Mouse (Mus musculus) brown adipose tissue, adult 24 weeks (tissue): ENCODE data around the gene E2f1. TPM values are rescaled to one million over a fixed set of nuclear protein-coding genes. Genes with fewer than 3 reads are reported as not detected.

Experiments
- H3K27ac ChIP-seq: fragments of 200-500 bp; replicated peaks from 2 replicates; pipeline ENCODE4 v1.5.1; 2012; ENCODE audit warnings: low read depth, mild to moderate bottlenecking, low read length
- H3K4me1 ChIP-seq: fragments of 200-500 bp; 2 replicates; pipeline ENCODE4 v1.6.1; 2012; ENCODE audit warnings: low read length, mixed read lengths; ENCODE audit not compliant: control insufficient read depth, insufficient read depth, insufficient read length
- H3K4me3 ChIP-seq: fragments of 200-500 bp; 2 replicates; pipeline ENCODE4 v1.5.1; 2012; ENCODE audit warnings: low read depth, mild to moderate bottlenecking, low read length, moderate library complexity; ENCODE audit not compliant: insufficient read depth
- polyA plus RNA-seq: library from polyadenylated mRNA; stranded (reverse); fragments of >200 nt; gene quantifications from 2 replicates; pipeline ENCODE4 v1.2.4, GENCODE M21; 2012; ENCODE audit not compliant: missing spikeins, insufficient read depth, insufficient read length

The E2f1 gene
- 0.63 and 1.3 TPM in 2 replicates for polyA plus RNA-seq

DNA sequence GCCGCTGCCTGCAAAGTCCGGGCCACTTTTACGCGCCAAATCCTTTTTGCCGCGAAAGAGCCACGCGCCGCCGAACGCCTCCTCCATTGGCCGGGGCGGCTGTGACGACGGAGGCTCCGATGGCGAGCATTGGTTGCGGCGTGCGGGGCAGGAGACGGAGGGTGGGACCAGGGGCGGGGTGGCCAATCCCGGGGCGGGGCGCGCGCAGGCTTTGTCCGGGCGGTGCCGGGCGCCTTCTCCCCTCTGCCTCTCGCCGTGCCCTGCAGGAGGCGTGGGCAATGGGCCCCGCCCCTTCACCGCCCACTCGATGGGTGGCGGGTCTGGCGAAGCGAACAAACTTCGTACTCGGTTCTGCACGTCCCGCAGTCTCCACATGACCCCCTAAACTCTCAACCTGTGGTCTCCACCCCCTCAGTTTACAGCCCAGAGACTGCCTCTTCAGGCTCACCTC is at the start of gene E2f1:
Gene E2f1 (minus strand): TSS at position 57 of the 451 bp plus-strand sequence.
- H3K4me3 ChIP-seq, result peak within 1 kb of the TSS; percentile 66
- peaks cover 10% of the 10 kb centered on the region; the same call in 1 of the 2 replicates for H3K4me1 ChIP-seq
- H3K27ac ChIP-seq, result peak within 1 kb of the TSS; percentile 74

DNA sequence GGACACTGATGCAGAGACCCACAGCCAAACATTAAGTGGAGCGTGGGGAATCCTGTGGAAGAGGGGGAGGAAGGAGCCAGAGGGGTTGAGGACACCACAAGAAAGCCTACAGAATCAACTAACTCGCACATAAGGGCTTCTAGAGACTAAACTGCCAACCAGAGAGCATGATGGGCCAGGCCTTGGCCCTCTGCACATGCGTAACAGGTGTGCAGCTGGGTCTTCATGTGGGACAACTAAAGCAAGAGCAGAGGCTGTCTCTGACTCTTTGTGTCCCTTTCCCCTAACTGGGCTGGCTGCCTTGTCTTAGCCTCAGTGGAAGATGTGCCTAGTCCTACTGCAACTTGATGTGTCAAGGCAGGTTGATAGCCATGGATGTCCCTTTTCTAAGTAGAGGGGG is 47.4 kb upstream of the E2f1 start:
- peaks cover 8% of the 10 kb centered on the region for H3K4me1 ChIP-seq
- H3K27ac ChIP-seq, result no peak overlapping the region
- H3K4me3 ChIP-seq, result no peak overlapping the region

DNA sequence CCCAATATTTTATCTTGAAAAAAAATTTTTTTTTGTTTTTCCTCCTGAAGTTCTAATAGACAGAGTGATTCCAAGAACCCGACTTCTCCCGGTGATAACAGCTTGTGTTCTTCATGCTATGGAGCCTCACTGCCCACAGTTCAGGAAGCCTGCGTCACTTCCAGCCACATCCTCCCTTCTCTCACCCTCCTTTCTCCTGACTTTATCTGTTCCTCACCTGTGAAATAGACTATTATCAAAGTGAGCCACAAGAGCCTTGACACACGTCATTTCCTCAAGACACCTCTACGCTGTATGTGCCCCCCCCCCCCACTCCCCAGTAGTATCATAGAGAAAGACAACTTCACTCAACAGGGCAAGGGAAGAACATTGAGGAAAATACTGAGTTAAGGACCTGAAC is 46.0 kb upstream of the E2f1 start:
- Histone ChIP-seq H3K4me3 (no peak overlapping the region), H3K4me1 (peaks cover 5% of the 10 kb centered on the region), H3K27ac (peak overlapping the region; percentile 56)

DNA sequence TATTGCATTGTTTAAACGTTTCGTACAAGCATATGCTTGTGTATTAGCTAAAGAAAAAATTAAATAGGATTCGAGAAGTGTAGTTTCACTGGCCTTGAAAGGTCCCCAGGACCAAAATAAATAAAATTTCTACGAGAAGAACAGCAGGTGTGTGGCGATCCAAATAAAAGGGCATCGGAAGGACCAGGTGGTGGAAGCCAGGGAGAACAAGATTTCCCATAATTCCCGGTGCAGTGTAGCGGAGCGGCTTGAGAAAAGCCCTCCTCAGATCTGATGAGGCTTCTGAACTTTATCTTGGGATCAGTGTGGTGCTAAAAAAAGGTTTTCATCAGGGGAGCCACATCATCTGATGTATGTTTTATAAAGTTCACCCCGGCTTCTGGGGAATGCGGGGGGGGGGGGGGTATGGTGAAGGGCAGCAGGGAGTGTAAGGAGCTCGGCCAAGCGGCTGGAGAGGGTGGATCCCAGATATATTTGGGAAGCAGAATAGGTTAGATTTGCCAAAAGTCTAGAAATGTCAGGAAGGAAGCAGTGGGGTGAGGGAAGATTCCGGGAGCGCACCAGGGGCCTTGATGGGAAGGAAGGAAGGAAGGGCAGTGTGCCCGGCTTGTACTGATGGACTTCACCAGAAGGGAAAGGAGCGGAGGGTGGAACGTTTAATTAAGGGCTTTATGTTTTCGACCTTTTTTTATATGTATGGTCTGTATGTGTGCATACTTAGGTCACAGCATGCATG is 45.3 kb upstream of the E2f1 start:
- H3K4me1 ChIP-seq, result peaks cover 5% of the 10 kb centered on the region
- peak overlapping the region; percentile 29 for H3K4me3 ChIP-seq
- peak overlapping the region; percentile 66 for H3K27ac ChIP-seq

- Histone ChIP-seq H3K27ac (peak within 1 kb of the TSS; percentile 87), H3K4me3 (peak within 1 kb of the TSS; percentile 68), H3K4me1 (peaks cover 7% of the 10 kb centered on the region)
Measured at GRCm38 (mm10) chr2:154613118-154614115, 43.7 kb upstream of the E2f1 start, which contains the start of the genes Zfp341 and 4930519P11Rik. Gene Zfp341, plus strand, starts transcription at chr2:154613297. Gene 4930519P11Rik, minus strand, starts transcription at chr2:154613437.

GRCm38 (mm10) chr2:154609050-154609767 is 39.5 kb upstream of the E2f1 start:
- peaks cover 4% of the 10 kb centered on the region; the same call in 1 of the 2 replicates for H3K4me1 ChIP-seq
- H3K4me3 ChIP-seq, result no peak overlapping the region
- H3K27ac ChIP-seq, result no peak overlapping the region

DNA sequence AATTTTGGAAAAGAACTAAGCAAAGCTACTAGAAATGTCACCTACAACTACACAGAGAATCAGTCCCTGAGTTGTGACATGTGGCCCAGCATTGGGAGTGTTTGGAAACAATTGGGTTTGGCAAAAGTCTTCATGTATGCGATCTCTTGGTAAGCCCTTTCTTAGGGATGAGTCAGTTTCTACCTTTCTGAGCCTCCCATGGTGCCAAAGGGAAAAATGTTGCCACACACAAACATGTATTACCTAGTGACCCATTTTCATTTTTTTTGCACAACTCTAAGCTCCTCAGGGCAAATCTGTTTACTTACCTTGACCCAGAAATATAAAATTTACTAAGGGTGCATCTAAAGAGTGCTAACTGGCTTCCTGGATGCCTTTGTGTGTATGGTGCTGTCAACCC is 37.3 kb upstream of the E2f1 start:
- H3K4me3 ChIP-seq, result no peak overlapping the region
- H3K27ac ChIP-seq, result no peak overlapping the region
- H3K4me1 ChIP-seq, result peaks cover 7% of the 10 kb centered on the region

DNA sequence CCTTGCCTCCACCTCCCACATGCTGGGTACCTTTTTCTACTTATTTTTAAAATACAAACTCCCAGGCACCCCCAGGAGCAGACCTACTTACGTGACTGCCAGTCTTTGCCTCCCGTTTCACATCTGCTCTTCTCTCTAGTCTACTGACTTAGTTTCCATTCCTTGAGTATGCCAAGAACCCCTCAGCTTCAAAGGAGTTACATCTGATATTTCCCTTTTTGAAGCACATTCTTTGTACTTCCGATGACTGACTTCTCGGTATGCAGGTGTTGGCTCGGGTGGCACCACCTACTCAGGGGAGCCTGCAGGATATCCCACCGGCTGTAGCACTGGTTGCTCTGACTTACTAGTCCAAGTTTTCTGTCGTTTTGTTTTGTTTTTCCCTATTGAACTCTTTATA is 34.5 kb upstream of the E2f1 start:
- Histone ChIP-seq H3K4me1 (peaks cover 7% of the 10 kb centered on the region), H3K4me3 (peak overlapping the region; percentile 53), H3K27ac (peak overlapping the region; percentile 37)

DNA sequence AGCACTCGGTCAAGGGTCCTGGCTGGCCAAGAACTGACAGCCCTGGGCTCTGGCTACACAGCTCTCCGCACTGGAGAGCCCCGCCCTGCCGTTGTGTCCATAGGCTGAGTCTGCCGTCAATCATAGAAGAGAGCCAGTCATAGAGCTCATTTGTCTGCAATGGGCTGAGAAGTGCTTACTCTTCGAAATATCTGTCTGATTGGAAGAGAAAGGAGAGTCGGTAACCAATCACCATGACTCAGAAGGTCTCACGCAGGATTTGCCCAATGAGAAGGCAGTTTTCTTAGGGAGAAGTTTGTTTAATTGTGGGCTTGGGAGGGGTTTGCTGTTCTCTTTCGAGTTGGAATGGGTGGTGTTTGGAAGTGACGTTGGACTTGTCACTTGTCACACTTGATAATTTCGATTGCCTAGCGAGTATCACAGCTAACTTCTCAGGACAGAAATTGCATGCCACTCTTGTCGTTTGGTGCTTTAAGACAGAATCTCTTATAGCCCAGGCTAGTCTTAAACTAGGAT is 34.0 kb upstream of the E2f1 start, which contains the start of gene Pxmp4:
Gene Pxmp4 (minus strand): TSS at position 71 of the 516 bp plus-strand sequence.
- Histone ChIP-seq H3K4me3 (peak within 1 kb of the TSS; percentile 81), H3K4me1 (peaks cover 7% of the 10 kb centered on the region), H3K27ac (peak within 1 kb of the TSS; percentile 70)

DNA sequence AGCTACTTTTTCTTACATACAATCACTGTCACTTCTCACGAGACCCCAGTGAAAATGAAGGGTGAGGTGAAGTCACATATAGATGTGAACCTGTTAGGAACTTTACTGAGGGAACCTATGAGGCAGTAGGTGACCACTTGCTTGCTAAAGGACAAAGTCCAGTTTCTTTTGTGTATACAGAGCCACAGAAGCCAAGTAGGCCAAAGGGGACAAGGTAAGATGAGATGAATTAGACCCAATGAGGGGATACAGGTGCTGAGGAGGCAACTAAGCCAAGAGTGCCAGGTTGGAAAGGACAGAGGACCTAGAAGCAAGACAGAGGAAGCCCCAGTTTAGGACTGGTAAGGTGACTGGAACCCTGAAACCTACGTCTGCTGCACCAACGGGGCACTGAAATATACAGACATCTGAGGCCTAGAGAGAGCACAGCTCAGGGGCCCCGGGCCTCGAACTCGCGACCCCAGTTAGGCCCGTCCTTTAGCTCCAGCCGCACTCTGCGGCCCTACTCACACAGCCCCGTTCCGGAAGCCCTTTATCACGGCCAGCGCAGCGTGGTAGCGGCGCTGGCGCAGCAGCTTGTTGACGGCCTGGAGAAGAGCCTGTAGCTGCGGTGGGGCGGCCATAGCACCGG is 33.4 kb upstream of the E2f1 start:
- Histone ChIP-seq H3K4me3 (peak overlapping the region; percentile 81), H3K27ac (peak overlapping the region; percentile 70), H3K4me1 (peaks cover 5% of the 10 kb centered on the region)

DNA sequence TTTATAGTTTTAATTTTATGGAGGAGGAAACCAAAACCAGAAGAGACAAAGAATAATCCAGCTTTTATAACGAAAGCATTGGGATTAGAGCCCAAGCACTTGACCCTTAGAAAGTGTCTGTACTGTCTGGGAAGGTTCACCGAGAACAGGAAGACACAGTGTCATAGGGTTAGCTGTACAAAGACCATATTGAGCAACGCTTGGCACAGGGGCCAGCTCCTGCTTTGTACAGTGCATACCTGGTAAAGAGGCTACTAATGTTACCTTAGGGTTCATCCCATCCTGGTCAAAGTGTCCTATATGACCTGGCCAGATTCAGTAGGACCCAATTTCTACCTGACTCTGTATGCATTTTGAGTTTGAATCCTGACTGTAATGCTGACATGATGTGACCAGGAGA is 31.6 kb upstream of the E2f1 start:
- Histone ChIP-seq H3K27ac (no peak overlapping the region), H3K4me3 (no peak overlapping the region), H3K4me1 (peaks cover 5% of the 10 kb centered on the region)

DNA sequence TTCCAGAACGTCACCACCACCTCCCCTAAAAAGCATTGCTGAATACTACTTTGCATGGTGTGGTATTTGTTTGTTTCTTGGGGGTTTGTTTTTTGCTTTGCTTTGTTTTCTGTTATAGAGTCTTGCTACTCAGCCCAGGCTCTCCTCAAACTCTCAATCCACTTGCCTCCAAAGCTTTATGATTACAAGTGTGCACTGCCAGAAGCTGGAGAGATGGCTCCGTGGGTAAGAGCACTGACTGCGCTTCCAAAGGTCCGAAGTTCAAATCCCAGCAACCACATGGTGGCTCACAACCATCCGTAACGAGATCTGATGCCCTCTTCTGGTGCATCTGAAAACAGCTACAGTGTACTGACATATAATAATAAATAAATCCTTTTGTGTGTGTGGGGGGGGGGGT is 30.9 kb upstream of the E2f1 start:
- Histone ChIP-seq H3K27ac (no peak overlapping the region), H3K4me1 (peaks cover 8% of the 10 kb centered on the region), H3K4me3 (no peak overlapping the region)

GRCm38 (mm10) chr2:154597399-154597798 is 27.7 kb upstream of the E2f1 start:
- Histone ChIP-seq H3K27ac (no peak overlapping the region), H3K4me1 (peaks cover 5% of the 10 kb centered on the region), H3K4me3 (no peak overlapping the region)

- Histone ChIP-seq H3K27ac (no peak overlapping the region), H3K4me3 (no peak overlapping the region), H3K4me1 (peaks cover 3% of the 10 kb centered on the region)
Measured at GRCm38 (mm10) chr2:154595775-154596174, 26.1 kb upstream of the E2f1 start.
